Comparison of ENCODE assay signal across 8 mouse cellular contexts in genomic region chr2:168127767-168128166, GRCm38 (mm10). TPM values are rescaled to one million over a fixed set of nuclear protein-coding genes. Genes with fewer than 3 reads are reported as not detected.
DNase-seq lines count a peak whose midpoint lies in the region; ATAC-seq lines count a peak whose summit lies in the region.
"Had no signal": no experiment of that assay in that cellular context is flagged by ENCODE, and none has a peak within 500 bp of the region (broad histone marks: within the 10 kb centered on the region; RNA-seq: fewer than 3 reads in every experiment).

No protein-coding gene starts in this region.

- no peaks in the 10 kb centered on the region for H3K9me3 ChIP-seq in liver, embryonic 13.5 days (replicated peaks)
- H3K9me3 ChIP-seq in liver, embryonic 11.5 days (ENCODE audit: control insufficient read depth, low read length): no peaks in the 10 kb centered on the region
- no peaks in the 10 kb centered on the region for H3K9me3 ChIP-seq in stomach, embryonic 16.5 days (replicated peaks; ENCODE audit: control insufficient read depth, low read length)
- H3K9me3 ChIP-seq: neural tube, embryonic 13.5 days had no signal

- H3K4me2 ChIP-seq in liver, embryonic 13.5 days: no peak overlapping the region
- H3K4me2 ChIP-seq in liver, embryonic 11.5 days: no peak overlapping the region
- H3K4me2 ChIP-seq in stomach, embryonic 16.5 days (ENCODE audit: low read depth, low read length): no peak overlapping the region
- H3K4me2 ChIP-seq: neural tube, embryonic 13.5 days had no signal

- H3K4me1 ChIP-seq in liver, embryonic 13.5 days (replicated peaks): peaks cover 17% of the 10 kb centered on the region
- 0 out of 2 replicates have a peak, but pooled peaks cover 4% of the 10 kb centered on the region for H3K4me1 ChIP-seq in liver, embryonic 11.5 days (replicated peaks; ENCODE audit: control insufficient read depth, insufficient read depth, low read length)
- H3K4me1 ChIP-seq in stomach, embryonic 16.5 days (ENCODE audit: control insufficient read depth, insufficient read depth, low read length): peaks cover 9% of the 10 kb centered on the region; the same call in 1 of the 2 replicates

- H3K4me3 ChIP-seq in liver, embryonic 13.5 days (replicated peaks): no peak overlapping the region
- H3K4me3 ChIP-seq in liver, embryonic 11.5 days (ENCODE audit: low read depth, low read length): no peak overlapping the region
- no peak overlapping the region for H3K4me3 ChIP-seq in stomach, embryonic 16.5 days (replicated peaks; ENCODE audit: low read length)
- H3K4me3 ChIP-seq: neural tube, embryonic 13.5 days had no signal

- 82% methylated on average over 14 of the region's 14 CpGs for WGBS in liver, embryonic 13.5 days (ENCODE audit: insufficient replicate concordance)
- WGBS in liver, embryonic 11.5 days: 79% methylated on average over 14 of the region's 14 CpGs
- WGBS in stomach, embryonic 16.5 days: 73% methylated on average over 14 of the region's 14 CpGs

- no peaks in the 10 kb centered on the region for H3K36me3 ChIP-seq in liver, embryonic 13.5 days
- no peaks in the 10 kb centered on the region for H3K36me3 ChIP-seq in liver, embryonic 11.5 days (ENCODE audit: control insufficient read depth, insufficient read depth, low read length)
- H3K36me3 ChIP-seq in stomach, embryonic 16.5 days (ENCODE audit: control insufficient read depth, insufficient read depth, low read length): no peaks in the 10 kb centered on the region
- H3K36me3 ChIP-seq: neural tube, embryonic 13.5 days had no signal

- no peak overlapping the region for H3K9ac ChIP-seq in liver, embryonic 13.5 days
- no peak overlapping the region for H3K9ac ChIP-seq in liver, embryonic 11.5 days (ENCODE audit: low read depth, low read length)
- H3K9ac ChIP-seq in stomach, embryonic 16.5 days (ENCODE audit: low read length): 0 out of 2 replicates have a peak overlapping the region, but pooled peaks have one; percentile 33
- H3K9ac ChIP-seq: neural tube, embryonic 13.5 days had no signal

- no peak overlapping the region for H3K27ac ChIP-seq in liver, embryonic 13.5 days
- H3K27ac ChIP-seq in liver, embryonic 11.5 days (ENCODE audit: low read depth, low read length): no peak overlapping the region
- no peak overlapping the region for H3K27ac ChIP-seq in stomach, embryonic 16.5 days (ENCODE audit: low read length)
- H3K27ac ChIP-seq: neural tube, embryonic 13.5 days had no signal

- no peaks in the 10 kb centered on the region for H3K27me3 ChIP-seq in liver, embryonic 13.5 days
- H3K27me3 ChIP-seq in liver, embryonic 11.5 days (replicated peaks; ENCODE audit: control insufficient read depth, insufficient read depth, low read length): no peaks in the 10 kb centered on the region
- H3K27me3 ChIP-seq in stomach, embryonic 16.5 days (ENCODE audit: control insufficient read depth, insufficient read depth, low read length): no peaks in the 10 kb centered on the region
- H3K27me3 ChIP-seq: neural tube, embryonic 13.5 days had no signal

- DNase-seq in liver, embryonic 13.5 days: no peak
- no peak for DNase-seq in liver, embryonic 11.5 days (ENCODE audit: low spot score)
- DNase-seq in adrenal gland, postnatal 36 days: peak; percentile 77 to 80
- peak; percentile 82 for DNase-seq in kidney, adult 9 months
- no peak for DNase-seq in urinary bladder, postnatal 25 days (ENCODE audit: low spot score)
- DNase-seq in neural tube, embryonic 10.5 days (ENCODE audit: extremely low spot score, low spot score): no peak

- 0 out of 2 replicates have a peak, but pooled peaks have one; percentile 18 for ATAC-seq in liver, embryonic 13.5 days (ENCODE audit: low read depth)
- ATAC-seq in liver, embryonic 11.5 days (replicated peaks; ENCODE audit: low FRiP score): no peak; the same call in 1 of the 2 replicates
- ATAC-seq in stomach, embryonic 16.5 days (ENCODE audit: insufficient read depth, low FRiP score): no peak

RNA-seq across cellular contexts. Expression of gene Pard6b, which starts 47.0 kb away (rescaled TPM):
- polyA plus RNA-seq in liver, embryonic 13.5 days (2015; fragmentation: Nextera tagmentation; extraction: Ambion mirVana): 2.2 and 2.9 TPM in 2 replicates
- polyA plus RNA-seq in liver, embryonic 11.5 days (2014; fragmentation: Nextera tagmentation; extraction: Ambion mirVana): 6.0 and 6.1 TPM in 2 replicates
- total RNA-seq in adrenal gland, postnatal 36 days (2021): 1 to 10 TPM in 1 of 2 experiments, under 1 TPM in 1; 0.99 to 1.3 TPM
- polyA plus RNA-seq in stomach, embryonic 16.5 days (2015; fragmentation: Nextera tagmentation; extraction: Ambion mirVana): 8.3 TPM in 2 replicates

Comparison
In these comparisons a context has a peak if more than half of its experiments do, and no peak if none do; other contexts are left out.
1. DNase-seq: peak in adrenal gland, postnatal 36 days (2 of 2) and kidney, adult 9 months (single experiment); none in liver, embryonic 13.5 days (single experiment), liver, embryonic 11.5 days (single experiment), urinary bladder, postnatal 25 days (single experiment) and neural tube, embryonic 10.5 days (single experiment).